Mouse (Mus musculus) hindbrain, embryonic 12.5 days (tissue): Measurements from ENCODE around the gene Parp1. TPM values are rescaled to one million over a fixed set of nuclear protein-coding genes. Genes with fewer than 3 reads are reported as not detected.
A peak's percentile ranks its signal among the peaks of the same experiment; 100 is the strongest.

ENCODE experiments used
- ATAC-seq: fragments of 200-750 bp; cut with Nextera tagmentation; 2 replicates; pipeline ENCODE4 v1.8.0; 2017; ENCODE audit warnings: moderate TSS enrichment; ENCODE audit not compliant: low FRiP score
- H3K27ac ChIP-seq: fragments of 300-500 bp; sonication (generic); 2 replicates; pipeline ENCODE4 v1.5.1; 2016; ENCODE audit warnings: mild to moderate bottlenecking
- H3K27me3 ChIP-seq: fragments of 300-500 bp; sonication (generic); 2 replicates; pipeline ENCODE4 v1.6.1; 2016; ENCODE audit warnings: mild to moderate bottlenecking
- H3K36me3 ChIP-seq: fragments of 300-500 bp; sonication (generic); 2 replicates; pipeline ENCODE4 v1.6.1; 2016; ENCODE audit warnings: mild to moderate bottlenecking
- H3K4me1 ChIP-seq: fragments of 300-500 bp; sonication (generic); 2 replicates; pipeline ENCODE4 v1.6.1; 2016
- H3K4me2 ChIP-seq: fragments of 300-500 bp; sonication (generic); replicated peaks from 2 replicates; pipeline ENCODE4 v1.6.1; 2016; ENCODE audit warnings: mild to moderate bottlenecking
- H3K4me3 ChIP-seq: fragments of 300-500 bp; sonication (generic); 2 replicates; pipeline ENCODE4 v1.5.1; 2016; ENCODE audit warnings: mild to moderate bottlenecking
- H3K9ac ChIP-seq: fragments of 300-500 bp; sonication (generic); 2 replicates; pipeline ENCODE4 v1.6.1; 2016; ENCODE audit warnings: mild to moderate bottlenecking, moderate library complexity
- H3K9me3 ChIP-seq: fragments of 300-500 bp; sonication (generic); replicated peaks from 2 replicates; pipeline ENCODE4 v1.6.1; 2016; ENCODE audit warnings: mild to moderate bottlenecking
- WGBS: fragments of 180-500 bp; shearing (Covaris S2); methylation state at CpG from one replicate; pipeline ENCODE4 v1.1.7; 2016; 5-methylcytosine and 5-hydroxymethylcytosine counted together
- microRNA-seq: library from miRNA; unstranded; fragments of <30 nt; microRNA quantifications from one replicate; pipeline ENCODE4, GENCODE M21; 2017
- polyA plus RNA-seq: library from polyadenylated mRNA; unstranded; fragments of >200 nt; fragmentation: Nextera tagmentation; extraction: Ambion mirVana; gene quantifications from 2 replicates; pipeline ENCODE4 v1.2.1, GENCODE M21; 2016

The Parp1 gene
- polyA plus RNA-seq, 1 experiment from 2014 or later, result 178 TPM

DNA sequence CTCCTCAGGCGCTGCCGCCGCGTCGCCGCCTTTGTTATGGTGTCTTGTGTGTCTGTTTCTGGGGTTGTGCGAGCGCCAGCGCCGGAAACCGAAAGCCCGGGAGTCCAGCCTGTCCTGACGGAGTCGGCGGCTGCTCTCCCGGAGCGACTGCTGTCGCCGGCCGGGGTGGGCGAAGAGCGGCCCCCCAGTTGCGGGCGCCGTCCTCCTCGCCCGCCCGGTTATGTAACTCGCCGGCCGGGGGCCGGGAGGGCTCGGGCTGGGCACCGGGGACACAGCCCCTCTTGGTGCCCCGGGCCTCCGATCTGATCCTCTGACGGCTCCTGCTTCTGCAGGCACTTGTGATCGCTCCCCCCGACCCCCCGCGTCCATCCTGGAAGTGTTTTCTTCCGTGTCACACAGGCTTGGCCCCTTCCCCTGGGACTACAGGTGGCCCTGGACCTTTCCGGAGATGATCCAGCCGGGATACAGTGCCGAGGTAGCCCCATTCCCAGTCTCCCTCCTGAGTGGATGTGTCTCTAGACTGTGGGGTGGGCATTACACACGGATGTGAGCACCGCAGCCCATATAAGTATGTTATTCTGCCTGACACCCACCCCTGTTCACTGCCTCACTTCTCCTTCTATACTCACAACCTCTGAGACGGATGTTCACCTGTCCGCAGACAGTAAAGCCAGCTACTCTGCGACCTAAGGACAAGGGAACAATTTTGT, 72.9 kb downstream of the Parp1 start:
- WGBS, result 3% methylated on average over 45 of the region's 50 CpGs
- peak overlapping the region; percentile 92 for H3K27ac ChIP-seq
- peaks cover 25% of the 10 kb centered on the region for H3K4me1 ChIP-seq
- H3K27me3 ChIP-seq, result no peaks in the 10 kb centered on the region
- peak overlapping the region; percentile 95 for H3K4me3 ChIP-seq
- peak; percentile 72 for ATAC-seq
- H3K9ac ChIP-seq, result peak overlapping the region; percentile 97
- 0 out of 2 replicates have a peak, but pooled peaks cover 3% of the 10 kb centered on the region for H3K36me3 ChIP-seq
- peak overlapping the region; percentile 82 for H3K4me2 ChIP-seq
- H3K9me3 ChIP-seq, result no peaks in the 10 kb centered on the region

DNA sequence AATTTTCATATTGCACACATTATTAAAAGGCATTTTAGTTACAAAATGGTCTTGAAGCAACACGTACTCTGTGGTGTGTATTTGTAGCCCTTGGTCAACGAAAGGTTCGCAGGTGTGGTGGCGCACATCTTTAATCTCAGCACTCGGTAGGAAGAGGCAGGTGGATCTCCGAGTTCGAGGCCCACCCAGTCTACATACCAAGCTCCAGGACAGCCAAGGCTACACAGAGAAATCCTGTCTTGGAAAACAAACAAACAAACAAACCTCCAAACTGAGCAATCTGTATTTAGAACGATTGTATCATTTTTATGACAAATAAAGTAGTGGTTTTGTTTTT, 73.5 kb downstream of the Parp1 start:
- H3K4me2 ChIP-seq, result peak overlapping the region; percentile 82
- H3K9ac ChIP-seq, result peak overlapping the region; percentile 97
- H3K4me3 ChIP-seq, result peak overlapping the region; percentile 95
- H3K27me3 ChIP-seq, result no peaks in the 10 kb centered on the region
- no peaks in the 10 kb centered on the region for H3K9me3 ChIP-seq
- 89% methylated on average over 8 of the region's 8 CpGs for WGBS
- H3K27ac ChIP-seq, result no peak overlapping the region
- ATAC-seq, result no peak
- peaks cover 25% of the 10 kb centered on the region for H3K4me1 ChIP-seq
- 0 out of 2 replicates have a peak, but pooled peaks cover 3% of the 10 kb centered on the region for H3K36me3 ChIP-seq

Small RNA genes lying within 50 kb of the gene (microRNA-seq; reads per million reads assigned to microRNA genes)
- not detected for gene Mir6904

Other genes with a start within 250 kb of the Parp1 start
- gene Itpkb, start 238.4 kb upstream of the Parp1 start, polyA plus RNA-seq, result 7.7 and 8.3 TPM in 2 replicates
- 1.3 and 1.7 TPM in 2 replicates for gene Stum, start 85.4 kb upstream of the Parp1 start, polyA plus RNA-seq
- 20.1 and 24.8 TPM in 2 replicates for gene Lin9, start 72.2 kb downstream of the Parp1 start, polyA plus RNA-seq
- 0.09 and 0.18 TPM in 2 replicates for gene Mixl1, start 128.1 kb downstream of the Parp1 start, polyA plus RNA-seq
- gene Acbd3, start 157.1 kb downstream of the Parp1 start, polyA plus RNA-seq, result 31.5 and 32.7 TPM in 2 replicates
- 3,274 and 3,635 TPM in 2 replicates for gene H3f3a, start 245.0 kb downstream of the Parp1 start, polyA plus RNA-seq